Mouse (Mus musculus): Measurements from ENCODE around the gene Stk16.

Gene Stk16

DNA sequence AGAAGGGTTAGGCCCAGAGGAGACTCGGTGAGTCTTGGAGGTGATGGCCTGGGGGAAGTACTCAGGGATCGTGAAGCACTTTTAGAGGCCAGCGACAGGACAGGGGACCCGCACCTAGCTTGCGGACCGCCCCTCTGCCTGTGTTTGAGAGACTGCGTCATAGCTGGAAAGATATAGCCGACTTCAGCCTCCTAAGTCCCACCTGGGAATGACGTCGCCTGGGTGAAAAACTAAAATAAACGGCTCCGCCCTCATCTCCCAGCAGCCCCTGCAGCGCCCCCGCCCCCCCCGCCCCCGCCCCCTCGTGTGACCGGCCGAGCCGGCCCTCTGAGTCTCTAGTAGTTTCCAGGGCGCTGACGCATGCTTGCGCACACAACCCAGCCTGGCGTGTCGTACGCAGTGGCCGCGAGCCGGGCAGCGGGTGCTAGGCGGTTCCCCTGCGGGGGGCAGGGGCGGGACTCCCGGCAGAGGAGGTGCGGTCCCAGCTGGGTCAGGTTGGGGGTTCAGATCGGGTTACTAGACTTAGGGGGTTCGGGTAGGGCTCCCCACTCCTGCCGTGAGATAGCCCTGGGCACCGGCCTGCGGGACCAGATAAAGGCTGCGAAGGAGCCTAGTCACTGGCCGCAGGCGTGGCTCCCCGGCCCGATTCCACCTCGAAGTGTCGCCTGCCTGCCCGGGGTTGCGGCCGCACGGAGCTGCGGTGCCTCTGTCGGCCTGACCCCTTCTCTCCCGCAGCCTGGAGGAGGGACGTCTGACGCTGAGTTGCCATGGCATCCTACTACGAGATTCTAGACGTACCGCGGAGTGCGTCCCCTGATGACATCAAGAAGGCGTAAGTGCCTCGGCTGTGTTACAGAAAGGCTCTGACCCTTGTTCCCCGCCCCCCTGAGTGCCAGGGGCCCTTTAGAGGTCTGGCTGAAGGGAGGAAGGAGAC, 25.7 kb downstream of the Stk16 start, which contains the start of gene Dnajb2:
Gene Dnajb2 (plus strand): TSS at position 290 of the 934 bp plus-strand sequence.
- peak; percentile 89 for DNase-seq (ENCODE audit: low read depth)

DNA sequence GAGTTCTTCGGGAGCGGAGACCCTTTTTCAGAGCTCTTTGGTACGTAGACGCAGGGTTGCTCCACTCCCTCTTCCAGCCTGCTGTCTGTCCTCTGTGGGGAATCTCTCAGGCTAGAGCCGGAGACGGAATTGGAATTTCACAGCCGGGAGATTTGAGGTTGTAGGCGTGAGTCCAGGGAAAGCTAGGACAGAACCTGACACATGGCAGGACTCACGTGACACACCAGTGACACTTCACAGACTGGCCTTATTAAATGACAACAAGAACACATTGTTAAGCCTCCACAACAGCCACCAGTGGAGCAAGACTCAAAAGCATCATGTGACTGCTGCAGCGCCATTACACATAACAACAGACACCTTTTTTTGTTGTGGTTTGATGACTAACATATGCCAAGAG, 29.0 kb downstream of the Stk16 start:
- DNase-seq (ENCODE audit: low read depth): no peak

DNA sequence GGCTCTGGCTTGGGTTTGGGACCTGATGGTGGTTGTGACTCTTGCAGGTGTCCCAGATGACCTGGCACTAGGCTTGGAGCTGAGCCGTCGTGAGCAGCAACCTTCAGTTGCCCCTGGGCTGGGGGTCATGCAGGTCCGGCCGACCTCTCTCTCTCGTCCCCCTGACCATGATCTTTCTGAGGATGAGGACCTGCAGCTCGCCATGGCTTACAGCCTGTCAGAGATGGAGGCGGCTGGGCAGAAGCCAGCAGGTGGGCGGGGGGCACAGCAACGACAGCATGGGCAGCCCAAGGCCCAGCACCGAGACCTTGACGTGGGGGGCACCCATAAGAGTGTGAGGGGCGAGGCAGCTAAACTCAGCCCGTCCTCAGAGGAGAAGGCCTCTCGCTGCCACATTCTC, 32.8 kb downstream of the Stk16 start:
- DNase-seq (ENCODE audit: low read depth): no peak

- DNase-seq (ENCODE audit: low read depth): no peak
These were observed 33.7 kb downstream of the Stk16 start for GRCm38 (mm10) chr1:75244175-75244826.

GRCm38 (mm10) chr1:75244836-75245235, 34.2 kb downstream of the Stk16 start:
- DNase-seq (ENCODE audit: low read depth): peak; percentile 68

DNA sequence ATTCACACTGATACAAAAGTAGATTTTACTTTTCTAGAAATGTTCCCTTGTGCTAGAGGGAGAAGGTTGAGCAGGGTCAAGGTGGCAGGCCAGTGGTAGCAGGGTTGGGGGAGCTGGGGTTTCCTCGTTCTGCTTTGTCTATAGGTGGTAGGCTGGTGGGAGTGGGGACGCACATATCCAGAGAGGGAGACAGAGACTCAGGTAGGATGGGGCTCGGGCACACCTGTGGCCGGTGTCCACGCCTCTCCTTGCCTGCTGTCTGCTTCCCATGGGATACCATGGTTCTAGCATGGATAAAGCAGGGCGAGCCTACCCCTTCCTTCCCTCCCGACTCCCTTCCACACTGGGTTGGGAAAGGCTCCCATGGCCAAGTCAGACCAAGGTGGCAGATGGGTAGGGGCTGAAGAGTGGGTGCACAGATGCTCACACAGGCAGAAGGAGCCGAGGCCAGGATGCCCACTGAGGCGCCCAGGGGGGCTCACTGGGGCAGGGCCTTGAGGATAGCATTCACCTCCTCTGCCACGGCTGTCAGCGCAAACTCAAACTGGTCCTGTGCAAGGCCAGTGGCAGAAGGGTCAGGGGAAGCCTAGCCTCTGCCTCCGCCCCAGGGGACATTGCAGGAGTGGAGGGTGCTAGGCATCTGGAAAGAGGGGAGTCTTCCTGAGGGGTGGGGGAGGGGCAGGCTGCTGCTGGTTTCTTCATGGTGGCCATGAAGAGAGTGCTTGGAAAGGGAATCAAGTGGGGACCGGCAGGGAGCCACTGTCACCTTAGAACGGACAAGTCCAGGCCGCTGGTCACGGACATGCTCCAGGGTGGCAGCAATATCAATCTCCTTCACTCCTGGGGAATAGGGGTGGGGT, 36.7 kb downstream of the Stk16 start:
- DNase-seq (ENCODE audit: low read depth): no peak

DNA sequence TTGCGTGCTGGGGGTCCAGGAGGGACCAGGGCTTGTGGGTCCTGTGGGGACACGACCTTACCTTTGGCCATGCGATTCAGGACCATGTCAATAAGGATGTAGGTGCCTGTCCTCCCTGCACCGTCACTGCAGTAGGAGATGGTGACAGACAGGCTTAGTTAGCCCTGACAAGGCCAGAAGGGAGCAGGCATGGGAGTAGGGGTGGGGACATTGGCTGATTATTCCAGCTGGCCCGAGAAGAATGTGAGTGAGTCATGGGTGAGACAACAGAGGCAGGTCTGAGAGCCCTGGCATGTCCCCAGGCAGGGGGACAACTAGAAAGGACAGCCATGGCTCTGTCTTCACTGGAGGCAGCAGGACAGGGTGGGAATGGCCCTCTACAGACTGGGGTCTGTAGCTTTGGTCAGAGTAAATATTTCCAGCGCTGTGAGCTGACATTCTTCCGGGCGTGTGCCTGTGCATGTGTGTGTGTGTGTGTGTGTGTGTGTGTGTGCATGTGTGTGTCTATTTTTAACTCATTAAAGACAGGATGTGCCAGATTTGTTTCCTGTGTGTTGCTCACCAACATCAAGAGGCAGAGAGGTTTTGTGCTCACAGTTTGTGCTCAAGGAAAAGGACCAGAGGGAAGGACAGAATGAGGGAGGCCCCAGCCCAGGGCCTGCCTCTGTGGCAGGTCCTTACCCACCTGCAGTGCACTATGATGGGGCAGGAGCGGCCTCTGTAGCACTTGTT, 37.6 kb downstream of the Stk16 start:
- DNase-seq (ENCODE audit: low read depth): peak; percentile 43

GRCm38 (mm10) chr1:75250498-75250897, 39.9 kb downstream of the Stk16 start:
- no peak for DNase-seq (ENCODE audit: low read depth)

DNA sequence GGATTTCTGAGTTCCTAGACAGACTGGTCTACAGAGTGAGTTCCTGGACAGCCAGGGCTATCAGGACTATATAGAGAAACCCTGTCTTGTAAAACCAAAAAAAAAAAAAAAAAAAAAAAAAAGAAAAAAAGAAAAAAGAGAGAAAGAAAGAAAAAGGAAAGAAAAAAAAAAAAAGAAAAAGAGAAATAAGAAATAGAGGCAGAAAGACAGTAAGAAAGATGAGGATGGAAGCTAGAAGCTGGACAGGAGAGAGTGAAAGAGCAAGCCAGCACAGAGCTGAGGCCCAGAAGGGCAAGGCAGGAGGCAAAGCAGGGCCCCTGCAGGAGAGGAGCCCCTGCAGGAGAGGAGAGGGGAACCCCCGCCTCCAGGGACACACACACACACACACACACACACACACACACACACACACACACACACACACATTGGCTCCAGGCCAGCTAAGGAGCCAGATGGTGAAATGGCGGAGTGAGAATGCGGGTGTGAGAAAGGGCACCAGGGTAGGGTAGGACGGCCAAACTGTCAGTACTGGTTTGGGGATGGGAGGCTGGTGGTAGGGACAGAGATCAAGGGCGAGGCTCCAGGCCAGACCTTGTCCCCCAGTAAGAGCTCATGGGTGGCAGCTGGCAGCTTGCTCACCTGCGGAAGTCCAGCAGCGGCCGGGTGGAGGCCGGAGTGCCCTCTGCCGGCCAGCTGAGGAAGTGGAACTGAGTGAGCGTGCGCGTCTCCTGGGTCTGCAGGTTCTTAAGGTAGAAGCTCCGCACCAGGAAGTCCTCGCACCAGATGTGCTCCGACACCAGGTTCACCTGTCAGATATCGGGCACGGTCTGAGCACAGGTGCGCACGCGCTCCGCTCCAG, 40.7 kb downstream of the Stk16 start:
- peak; percentile 89 for DNase-seq (ENCODE audit: low read depth)

DNA sequence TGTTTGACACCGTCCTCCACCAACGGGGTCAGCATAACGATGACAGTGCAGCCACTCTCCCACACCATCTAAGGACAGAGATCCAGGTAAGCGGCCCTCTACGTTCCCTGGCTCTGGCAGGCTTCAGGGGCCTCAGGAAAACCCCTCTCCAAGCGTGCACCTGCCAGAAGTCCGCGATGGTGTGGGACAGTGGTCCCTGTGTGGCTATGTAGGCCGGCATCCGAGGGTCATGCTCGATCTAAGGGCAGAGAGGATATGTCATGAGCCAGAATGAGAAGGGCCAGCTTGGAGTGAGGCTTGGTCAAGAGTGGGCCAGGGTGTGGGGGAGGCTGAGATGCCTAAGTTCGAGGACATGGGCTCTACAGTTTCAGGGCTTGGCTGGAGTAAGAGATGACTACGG, 41.7 kb downstream of the Stk16 start:
- no peak for DNase-seq (ENCODE audit: low read depth)

- DNase-seq (ENCODE audit: low read depth): no peak
These were observed 42.4 kb downstream of the Stk16 start for GRCm38 (mm10) chr1:75253029-75253428.

GRCm38 (mm10) chr1:75253849-75254624, 43.4 kb downstream of the Stk16 start:
- DNase-seq (ENCODE audit: low read depth): peak; percentile 81

DNA sequence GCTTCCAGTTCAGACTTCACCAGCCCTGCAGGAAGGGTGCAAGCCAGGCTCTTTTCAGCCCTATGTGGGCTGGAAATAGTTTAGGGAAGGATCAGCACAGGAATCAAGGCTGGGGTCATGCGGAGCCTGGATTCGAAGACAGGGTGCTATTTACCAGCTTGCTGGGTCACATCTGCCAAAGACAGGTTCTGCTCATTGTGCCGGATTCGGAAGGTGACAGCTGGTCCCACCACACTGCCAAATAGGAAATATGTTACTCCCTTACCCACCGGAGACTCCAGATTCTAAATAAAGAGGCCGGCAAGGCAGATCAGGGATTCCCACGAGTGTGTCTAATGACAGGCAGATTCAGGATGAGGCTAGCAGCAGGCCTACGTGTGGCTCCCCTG, 44.0 kb downstream of the Stk16 start:
- no peak for DNase-seq (ENCODE audit: low read depth)

DNA sequence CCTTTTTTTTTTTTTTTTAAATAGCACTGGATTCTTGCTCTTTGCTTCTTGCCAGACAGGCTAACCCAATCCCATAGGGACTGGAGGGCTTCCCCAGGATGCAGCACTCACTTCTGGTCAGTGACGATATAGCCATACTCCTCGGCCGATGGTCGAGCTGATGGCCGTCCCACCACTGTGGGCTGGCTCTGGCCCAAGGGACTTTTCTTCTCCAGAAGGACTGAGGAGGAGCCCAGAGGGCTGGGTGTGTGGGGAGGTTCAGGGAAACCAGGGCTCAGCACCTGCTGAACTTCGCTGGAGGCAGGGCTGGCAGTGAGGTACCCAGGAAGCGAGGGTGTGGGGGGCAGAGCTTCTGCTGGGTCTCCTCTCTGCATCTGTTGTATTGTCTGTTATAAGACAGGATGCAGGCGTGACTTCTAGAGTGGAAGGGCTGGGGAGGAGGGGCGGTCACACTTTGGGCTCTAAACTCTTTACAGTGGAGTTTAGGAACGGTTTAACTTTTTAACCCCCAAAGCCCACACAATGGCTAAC, 44.9 kb downstream of the Stk16 start:
- no peak for DNase-seq (ENCODE audit: low read depth)

DNA sequence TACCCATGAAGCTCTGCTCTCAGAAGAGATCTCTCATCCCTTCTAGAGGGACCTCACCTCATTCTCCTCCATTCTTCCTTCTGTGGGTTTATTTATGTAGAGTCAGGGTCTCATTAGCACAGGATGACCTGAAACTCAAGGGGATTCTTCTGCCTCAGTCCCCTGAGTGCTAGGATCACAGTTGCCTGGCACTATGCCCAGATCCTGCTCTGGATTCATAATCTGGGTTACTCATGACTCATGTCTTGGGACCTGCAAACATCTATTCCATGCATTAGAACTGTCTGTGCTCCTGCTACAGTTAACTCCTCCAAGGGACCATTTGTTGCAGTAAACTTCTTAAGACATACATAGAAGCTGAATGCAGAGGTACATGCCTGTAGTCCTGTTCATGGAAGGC, 50.6 kb downstream of the Stk16 start:
- no peak for DNase-seq (ENCODE audit: low read depth)

DNA sequence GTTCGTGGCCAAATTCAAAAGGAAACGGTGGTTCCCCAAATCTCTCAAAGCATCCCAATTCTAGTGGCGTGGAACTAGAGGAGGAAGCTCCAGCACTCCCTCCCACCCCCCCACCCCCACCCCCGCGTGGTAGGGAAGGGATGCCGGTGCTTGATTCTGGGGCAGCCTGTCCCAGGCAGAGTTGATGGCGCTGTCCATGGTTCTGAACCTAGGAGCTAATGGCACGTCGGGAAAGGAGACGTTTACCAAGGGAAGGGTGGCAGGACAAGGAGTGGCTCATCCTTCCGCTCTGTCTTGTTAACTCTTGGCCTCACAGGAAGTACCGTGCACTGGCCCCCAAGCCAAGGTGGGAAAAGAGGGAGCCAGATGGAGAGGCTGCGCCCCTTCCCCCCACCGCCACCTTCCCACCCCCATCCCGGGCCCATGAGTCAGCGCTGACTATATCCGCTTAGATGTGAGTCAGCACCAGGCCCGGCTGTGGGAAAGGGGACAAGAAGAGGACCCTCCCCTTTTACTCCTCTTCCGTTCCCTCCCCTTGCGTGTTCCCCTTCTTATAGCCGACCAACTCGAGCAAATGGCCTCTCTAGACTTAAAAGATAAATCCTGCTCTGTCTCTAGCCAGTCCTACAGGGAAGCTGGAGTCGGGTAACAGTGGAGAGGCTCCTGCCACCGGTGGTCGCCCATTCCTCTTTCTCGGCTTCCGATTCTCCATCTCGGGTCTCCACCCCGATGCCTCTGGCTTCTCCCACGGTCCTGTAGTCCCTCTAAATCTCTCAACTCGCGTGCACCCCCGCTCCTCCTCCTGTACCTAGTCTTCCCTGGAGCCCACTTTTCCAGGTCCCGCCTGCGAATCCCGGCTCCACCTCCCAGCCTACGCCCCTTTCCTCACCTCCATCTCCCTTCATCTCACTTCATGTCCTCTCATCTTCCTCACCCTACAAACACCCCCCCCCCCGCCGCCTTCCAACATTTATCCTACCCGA, 52.6 kb downstream of the Stk16 start:
- peak; percentile 59 for DNase-seq (ENCODE audit: low read depth)

DNA sequence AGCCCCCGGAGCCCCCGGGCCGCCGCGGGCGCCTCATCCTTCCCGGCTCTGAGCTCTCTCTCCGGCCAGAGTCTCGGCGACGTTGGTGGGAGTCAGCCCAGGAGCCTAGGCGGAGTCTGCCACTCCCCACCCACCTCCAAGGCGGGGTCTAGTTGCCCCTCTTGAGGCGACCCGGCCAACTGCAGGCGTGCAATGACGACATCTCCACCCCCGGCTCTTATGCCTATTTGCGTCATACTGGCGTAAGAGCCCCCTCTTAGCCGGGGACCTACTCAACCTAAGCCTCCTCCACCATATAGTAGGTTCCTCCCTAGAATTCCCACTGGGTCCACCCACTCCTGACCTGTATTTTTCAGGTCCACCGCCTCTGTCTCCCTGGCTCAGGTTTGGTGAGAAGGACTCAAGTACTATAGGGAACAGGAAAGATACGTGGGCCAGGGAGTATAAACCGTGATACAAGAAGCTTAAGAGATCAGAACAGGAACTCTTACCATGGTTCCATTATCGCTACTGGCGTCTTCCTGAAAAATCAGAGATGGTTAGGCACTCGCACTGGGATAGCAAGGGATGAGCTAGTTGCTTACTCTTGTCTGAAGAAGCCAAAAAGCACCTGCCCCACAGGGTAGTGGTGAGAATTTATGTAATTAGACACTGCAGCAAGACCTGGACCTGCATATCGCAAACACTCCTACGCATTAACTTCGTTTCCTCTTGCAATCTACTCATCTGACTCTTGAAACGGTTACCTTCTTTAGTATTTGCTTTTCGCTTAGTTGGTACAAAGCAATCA, 53.6 kb downstream of the Stk16 start, which contains the start of gene Ptprn:
Gene Ptprn (minus strand): TSS at position 412 of the 790 bp plus-strand sequence.
- DNase-seq (ENCODE audit: low read depth): no peak
